Mouse (Mus musculus) ES-Bruce4 (cell line): ENCODE data around the gene Fam50b. TPM values are rescaled to one million over a fixed set of nuclear protein-coding genes. Genes with fewer than 3 reads are reported as not detected.

Source experiments
- H3K27ac ChIP-seq: 2 replicates; pipeline ENCODE4 v1.5.1; 2012; ENCODE audit warnings: low read length, inconsistent platforms; ENCODE audit not compliant: insufficient read depth
- H3K27me3 ChIP-seq: 2 replicates; pipeline ENCODE4 v1.6.1; 2012; ENCODE audit warnings: mild to moderate bottlenecking, low read length, inconsistent platforms; ENCODE audit not compliant: control insufficient read depth, poor library complexity, insufficient read depth, severe bottlenecking
- H3K36me3 ChIP-seq: 2 replicates; pipeline ENCODE4 v1.6.1; 2012; ENCODE audit warnings: inconsistent platforms, mild to moderate bottlenecking, low read length, moderate library complexity; ENCODE audit not compliant: control insufficient read depth, poor library complexity, insufficient read depth, severe bottlenecking
- H3K4me1 ChIP-seq: one replicate; pipeline ENCODE4 v1.8.1; 2011; ENCODE audit warnings: low read length; ENCODE audit not compliant: control insufficient read depth, insufficient read depth
- H3K4me3 ChIP-seq: 2 replicates; pipeline ENCODE4 v1.5.1; 2011; ENCODE audit warnings: low read depth, mild to moderate bottlenecking, low read length
- H3K9ac ChIP-seq: 2 replicates; pipeline ENCODE4 v1.6.1; 2012; ENCODE audit warnings: low read depth, mild to moderate bottlenecking, inconsistent platforms; ENCODE audit not compliant: poor library complexity, severe bottlenecking
- H3K9me3 ChIP-seq: replicated peaks from 2 replicates; pipeline ENCODE4 v1.6.1; 2012; ENCODE audit warnings: mild to moderate bottlenecking, low read length, inconsistent platforms; ENCODE audit not compliant: control insufficient read depth, poor library complexity, insufficient read depth, severe bottlenecking
- CTCF ChIP-seq: IDR thresholded peaks from one replicate; pipeline ENCODE4 v1.8.1; 2011; ENCODE audit warnings: low read depth, low read length
- EP300 ChIP-seq: IDR thresholded peaks from 2 replicates; pipeline ENCODE4 v1.6.1; 2011; ENCODE audit warnings: low read depth, low read length; ENCODE audit not compliant: insufficient read depth
- POLR2A ChIP-seq: IDR thresholded peaks from one replicate; pipeline ENCODE4 v1.8.1; 2011; ENCODE audit warnings: low read length; ENCODE audit not compliant: insufficient read depth
- polyA plus RNA-seq: library from polyadenylated mRNA; stranded (reverse); fragments of >200 nt; gene quantifications from 2 replicates; pipeline ENCODE4 v1.2.4, GENCODE M21; 2011; ENCODE audit warnings: low read depth; ENCODE audit not compliant: missing spikeins, insufficient read depth, insufficient read length

Fam50b gene
- polyA plus RNA-seq, 1 experiment, result not detected

DNA sequence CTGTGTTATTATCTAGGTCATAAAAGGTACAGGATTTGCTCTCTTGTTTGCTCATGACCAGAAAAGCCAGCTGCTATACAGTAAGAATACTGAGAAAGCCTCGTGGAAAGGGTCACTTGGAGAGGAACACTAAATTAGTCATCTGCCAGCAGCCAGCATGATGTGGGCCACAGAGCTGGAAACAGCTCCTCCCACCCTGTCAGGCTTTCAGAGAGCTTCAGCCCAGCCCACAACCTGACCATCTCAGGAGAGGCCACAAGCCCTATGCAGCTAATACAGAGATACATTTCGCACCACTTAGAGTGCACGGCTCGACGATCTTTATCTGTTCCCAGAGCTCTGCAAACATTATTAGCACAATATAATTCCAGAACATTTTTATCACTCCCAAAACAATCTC is 27.5 kb downstream of the Fam50b start:
- Histone ChIP-seq H3K9ac (no peak overlapping the region), H3K27me3 (no peaks in the 10 kb centered on the region), H3K4me1 (peaks cover 1% of the 10 kb centered on the region), H3K9me3 (no peaks in the 10 kb centered on the region), H3K36me3 (no peaks in the 10 kb centered on the region), H3K4me3 (no peak overlapping the region), H3K27ac (no peak overlapping the region)
- no peak for TF ChIP-seq EP300

DNA sequence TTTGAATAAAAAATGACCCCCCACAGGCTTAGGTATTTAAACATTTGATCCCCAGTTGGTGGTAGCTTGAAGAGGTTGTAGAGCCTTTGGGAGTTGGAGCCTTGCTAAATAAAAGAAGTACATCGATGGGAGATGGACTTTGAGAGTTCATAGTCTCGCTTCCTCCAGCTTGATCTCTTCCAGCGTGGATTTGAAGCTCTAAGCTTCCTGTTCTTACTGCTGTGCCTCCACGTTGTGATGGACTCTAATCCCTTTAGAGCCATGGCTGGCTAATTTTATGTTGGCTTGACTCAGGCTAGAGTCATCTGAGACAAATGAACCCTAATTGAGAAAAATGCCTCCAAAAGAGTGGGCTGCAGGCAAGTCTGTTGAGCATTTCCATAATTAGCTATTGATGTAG is 28.2 kb downstream of the Fam50b start:
- Histone ChIP-seq H3K9ac (no peak overlapping the region), H3K9me3 (no peaks in the 10 kb centered on the region), H3K4me3 (no peak overlapping the region), H3K27me3 (no peaks in the 10 kb centered on the region), H3K27ac (no peak overlapping the region), H3K4me1 (peaks cover 5% of the 10 kb centered on the region), H3K36me3 (no peaks in the 10 kb centered on the region)
- TF ChIP-seq EP300 (no peak), CTCF (no peak), POLR2A (no peak)

DNA sequence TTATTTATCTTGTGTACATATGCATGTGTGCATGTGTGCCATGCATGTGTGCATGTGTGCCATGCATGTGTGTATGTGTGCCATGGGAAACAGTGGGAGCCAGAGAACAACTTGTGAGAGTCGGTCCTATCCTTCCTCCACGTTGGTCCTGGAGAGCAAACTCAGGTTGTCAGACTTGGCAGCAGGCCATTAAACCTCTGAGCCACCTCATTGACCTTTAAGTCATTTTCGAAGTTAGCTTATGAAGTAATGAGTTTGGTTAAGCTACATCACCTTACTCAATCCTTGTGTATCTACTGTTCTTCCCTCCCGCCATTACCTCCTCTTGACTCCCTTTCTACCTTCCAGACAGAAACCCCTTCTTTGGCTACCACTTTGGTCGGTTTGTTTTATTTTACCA is 30.6 kb downstream of the Fam50b start:
- H3K27me3 ChIP-seq, result no peaks in the 10 kb centered on the region
- no peak overlapping the region for H3K4me3 ChIP-seq
- TF ChIP-seq EP300 (no peak), CTCF (no peak), POLR2A (no peak)
- H3K9ac ChIP-seq, result no peak overlapping the region
- H3K4me1 ChIP-seq, result peaks cover 6% of the 10 kb centered on the region
- no peaks in the 10 kb centered on the region for H3K9me3 ChIP-seq
- H3K36me3 ChIP-seq, result no peaks in the 10 kb centered on the region
- no peak overlapping the region for H3K27ac ChIP-seq

DNA sequence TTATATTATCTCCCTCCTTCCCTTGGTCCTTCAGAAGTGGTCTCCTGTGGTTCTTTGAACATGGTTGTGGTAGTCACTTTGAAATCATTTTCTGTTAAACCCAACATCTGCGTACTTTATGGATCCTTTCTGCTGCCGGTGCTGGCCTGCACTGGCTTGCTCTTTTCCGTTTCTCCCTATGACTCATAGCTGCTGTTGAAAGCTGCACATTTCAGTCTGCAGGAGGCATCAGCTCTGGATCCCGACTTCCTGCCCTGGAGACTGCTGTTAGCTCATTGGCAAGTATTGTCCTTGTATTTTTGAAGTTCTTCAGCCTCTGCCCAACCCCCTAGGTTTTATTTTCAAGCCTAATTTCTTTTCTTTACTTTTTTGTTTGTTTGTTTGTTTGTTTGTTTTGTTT is 31.9 kb downstream of the Fam50b start:
- TF ChIP-seq CTCF (no peak), EP300 (no peak), POLR2A (no peak)
- Histone ChIP-seq H3K27ac (no peak overlapping the region), H3K9ac (no peak overlapping the region), H3K4me1 (peaks cover 4% of the 10 kb centered on the region), H3K36me3 (no peaks in the 10 kb centered on the region), H3K9me3 (no peaks in the 10 kb centered on the region), H3K4me3 (no peak overlapping the region), H3K27me3 (no peaks in the 10 kb centered on the region)

DNA sequence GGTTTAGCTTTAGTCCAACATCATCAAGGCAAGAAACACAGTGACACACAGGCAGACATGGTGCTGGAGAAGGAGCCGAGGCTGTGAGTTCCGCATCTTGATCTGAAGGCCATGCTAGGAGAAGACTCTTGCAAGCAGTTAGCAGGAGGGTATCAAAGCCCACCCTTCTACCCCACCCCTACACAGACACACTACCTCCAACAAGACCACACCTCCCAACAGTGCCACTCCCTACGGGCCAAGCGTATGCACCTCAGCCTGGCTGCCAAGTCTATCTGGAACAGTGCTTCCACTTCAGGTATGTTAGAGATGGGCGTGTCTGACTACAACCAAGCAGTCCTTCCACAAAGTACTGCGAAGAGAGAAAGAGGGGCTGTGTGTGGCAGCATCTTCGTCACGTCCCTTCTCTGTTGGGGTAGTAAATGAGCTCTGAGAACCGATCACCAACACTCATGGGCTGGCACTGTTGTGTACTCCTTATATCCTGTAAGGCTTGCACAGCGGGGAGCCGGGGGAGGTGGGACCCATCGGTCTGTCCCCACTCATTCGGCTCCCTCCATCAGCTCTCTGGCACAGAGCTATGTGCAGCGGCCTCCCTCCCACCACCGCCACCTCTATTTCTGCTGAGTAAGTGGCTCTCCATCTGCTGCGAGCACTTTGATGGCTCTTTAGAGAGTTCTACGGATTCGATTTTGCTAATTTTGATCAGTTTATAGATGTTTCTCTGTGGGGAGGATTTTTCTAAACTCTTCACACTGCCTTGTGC is 33.1 kb downstream of the Fam50b start:
- H3K4me1 ChIP-seq, result peaks cover 4% of the 10 kb centered on the region
- no peak for TF ChIP-seq CTCF
- no peak for TF ChIP-seq EP300
- TF ChIP-seq POLR2A, result no peak
- no peaks in the 10 kb centered on the region for H3K9me3 ChIP-seq

DNA sequence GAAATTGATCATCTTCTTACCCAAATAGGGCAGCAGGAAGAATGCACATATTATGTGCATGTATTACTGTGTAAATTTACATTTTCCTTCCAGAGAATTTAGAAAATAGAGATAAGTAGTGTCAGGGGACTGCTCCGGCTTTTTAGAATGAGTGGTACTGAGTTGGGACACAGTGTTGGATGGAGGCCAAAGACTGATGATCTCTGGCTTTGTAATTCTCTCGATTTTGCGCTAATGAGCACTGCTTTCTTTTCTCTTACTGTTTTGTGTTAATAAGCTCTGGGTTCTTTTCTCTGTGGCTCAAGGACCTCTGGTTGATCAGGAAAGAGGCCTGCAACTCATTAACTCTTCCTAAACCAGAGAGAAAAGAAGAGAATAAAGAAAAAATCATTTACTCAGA is 42.1 kb downstream of the Fam50b start:
- H3K27ac ChIP-seq, result no peak overlapping the region
- no peak overlapping the region for H3K9ac ChIP-seq
- no peaks in the 10 kb centered on the region for H3K4me1 ChIP-seq
- TF ChIP-seq CTCF, result no peak
- TF ChIP-seq POLR2A, result no peak
- TF ChIP-seq EP300, result no peak
- no peak overlapping the region for H3K4me3 ChIP-seq
- no peaks in the 10 kb centered on the region for H3K27me3 ChIP-seq
- H3K36me3 ChIP-seq, result no peaks in the 10 kb centered on the region
- no peaks in the 10 kb centered on the region for H3K9me3 ChIP-seq

More for the DNA sequence above, 33.1 kb downstream of the Fam50b start:
- H3K4me3 ChIP-seq, result no peak overlapping the region
- H3K9ac ChIP-seq, result no peak overlapping the region
- H3K27me3 ChIP-seq, result no peaks in the 10 kb centered on the region
- no peak overlapping the region for H3K27ac ChIP-seq
- H3K36me3 ChIP-seq, result no peaks in the 10 kb centered on the region
